Mouse (Mus musculus) frontal cortex, adult 2 months (tissue): Measurements from ENCODE around the gene Sptb. TPM values are rescaled to one million over a fixed set of nuclear protein-coding genes. Genes with fewer than 3 reads are reported as not detected.
A peak's percentile ranks its signal among the peaks of the same experiment; 100 is the strongest.

Source experiments
- DNase-seq, 2 experiments: peaks; one replicate each; pipeline ENCODE4 v3.0.0; 2022; ENCODE audit warnings: low spot score in 1 of 2; ENCODE audit errors: extremely low spot score in 1 of 2
- polyA plus RNA-seq: library from polyadenylated mRNA; depleted of rRNA; stranded (reverse); fragments of >200 nt; gene quantifications from 2 replicates; pipeline ENCODE4 v1.2.3, GENCODE M21; 2012

The Sptb gene
- polyA plus RNA-seq, 1 experiment: 33.9 TPM

- no peak for DNase-seq
These were observed 97.7 kb downstream of the Sptb start for GRCm38 (mm10) chr12:76612621-76613020.

DNA sequence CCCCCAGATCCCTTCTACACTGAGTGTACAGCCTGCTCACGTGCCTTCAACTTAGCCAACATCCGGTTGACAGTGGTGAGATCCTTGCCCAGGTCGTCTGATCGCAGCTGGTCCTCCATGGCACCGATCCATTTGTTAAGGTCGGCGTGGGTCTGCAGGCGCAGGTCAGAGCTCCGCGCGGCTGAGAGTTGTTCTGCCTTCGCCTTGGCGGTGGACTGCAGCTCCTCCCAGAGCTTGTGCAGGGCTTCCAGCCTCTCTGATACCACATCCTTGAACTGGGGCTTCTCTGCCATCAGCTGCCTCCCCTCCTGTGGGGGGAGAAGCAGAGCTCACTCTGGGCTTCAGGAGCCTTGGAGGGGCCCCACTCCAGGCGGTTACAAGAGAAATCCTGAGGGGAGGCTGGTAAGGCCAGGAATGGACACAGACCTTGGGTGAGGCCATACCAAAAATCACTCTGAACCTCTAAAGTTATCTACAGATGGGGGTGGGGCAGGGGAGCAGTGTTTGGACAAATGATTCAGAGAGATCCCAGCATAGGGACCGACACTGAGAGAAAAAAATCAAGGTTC is 101.3 kb downstream of the Sptb start:
- no peak for DNase-seq

- no peak for DNase-seq
These were observed 102.1 kb downstream of the Sptb start for GRCm38 (mm10) chr12:76608241-76608640.

DNA sequence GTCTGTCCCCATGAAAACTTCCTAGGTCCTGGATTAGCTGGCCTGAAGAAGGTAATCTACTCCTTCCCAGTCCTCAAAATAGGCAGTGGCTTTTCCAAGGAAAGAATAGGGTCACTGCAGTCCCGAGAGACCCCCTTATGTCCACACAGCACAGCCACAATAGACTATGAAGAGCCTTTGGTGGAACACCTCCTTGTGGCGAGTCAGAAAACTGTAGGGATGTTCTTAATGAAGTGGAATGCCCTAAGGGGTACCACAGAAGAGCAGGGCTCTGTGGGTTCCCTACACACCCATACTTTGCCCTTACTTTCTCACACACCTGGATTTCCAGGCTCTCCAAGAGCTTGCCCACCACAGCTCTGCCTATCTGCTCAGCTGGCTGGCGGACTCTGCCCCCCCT is 104.5 kb downstream of the Sptb start:
- no peak for DNase-seq

GRCm38 (mm10) chr12:76604546-76604945 is 105.8 kb downstream of the Sptb start:
- DNase-seq: no peak

- DNase-seq: no peak
These were observed 106.6 kb downstream of the Sptb start for GRCm38 (mm10) chr12:76603779-76604178.

GRCm38 (mm10) chr12:76598196-76598928 is 112.0 kb downstream of the Sptb start:
- no peak for DNase-seq

- no peak for DNase-seq
These were observed 112.7 kb downstream of the Sptb start for GRCm38 (mm10) chr12:76597577-76598100.

DNA sequence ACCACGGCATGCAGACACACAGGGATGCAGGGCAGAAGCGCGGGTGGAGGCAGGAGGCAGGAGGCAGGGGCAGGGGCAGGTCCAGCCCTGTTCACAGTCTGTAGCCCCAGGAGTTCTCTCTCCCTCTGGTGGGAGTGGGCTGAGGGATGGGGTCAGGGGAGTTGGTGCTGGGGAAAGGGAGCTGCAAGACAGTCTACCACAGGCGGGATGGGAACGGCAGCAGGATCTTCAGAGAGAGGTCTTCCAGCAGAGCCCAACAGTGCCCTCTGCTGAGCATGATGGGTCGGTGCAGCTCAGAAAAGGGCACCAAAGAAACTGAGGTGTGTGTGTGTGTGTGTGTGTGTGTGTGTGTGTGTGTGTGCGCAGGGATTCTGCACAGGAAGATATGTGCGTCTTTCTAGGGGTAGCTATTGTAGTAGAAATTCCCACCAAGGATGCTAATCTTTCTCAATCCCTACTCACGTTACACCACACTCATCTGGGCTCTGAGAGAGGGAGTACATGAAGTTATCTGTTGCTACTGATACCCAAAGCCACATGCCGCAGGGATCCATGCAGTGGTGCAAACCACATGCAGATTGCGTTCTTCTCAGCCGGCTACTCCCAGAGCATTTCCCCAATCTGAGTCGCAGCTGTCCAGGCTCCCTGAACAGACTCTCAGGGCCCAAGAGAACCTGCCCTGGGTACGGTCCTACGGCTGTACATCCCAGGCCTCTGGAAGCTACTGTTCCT is 113.9 kb downstream of the Sptb start:
- DNase-seq: peak; percentile 58 to 88

GRCm38 (mm10) chr12:76595830-76596229 is 114.5 kb downstream of the Sptb start:
- peak; percentile 38 to 57 for DNase-seq

DNA sequence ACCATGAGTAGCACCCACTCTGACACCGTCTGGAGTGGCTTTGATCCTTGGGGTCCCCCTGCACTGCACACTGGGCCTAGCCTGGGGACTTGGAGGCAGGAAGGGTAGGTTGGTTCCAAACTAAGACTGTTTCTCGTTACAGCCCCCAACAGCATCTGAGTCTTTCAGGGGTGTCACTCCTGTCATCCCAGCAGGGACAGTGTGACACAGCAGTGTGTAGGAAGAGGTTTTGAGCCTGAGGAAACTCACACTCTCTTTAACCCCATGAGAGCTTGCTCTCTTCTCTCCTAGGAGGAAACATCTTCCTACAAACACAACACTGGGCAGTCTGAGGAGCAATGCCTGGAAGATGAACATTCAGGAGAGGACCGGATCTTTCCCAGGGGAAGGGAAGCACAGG is 115.8 kb downstream of the Sptb start:
- no peak for DNase-seq

GRCm38 (mm10) chr12:76593839-76594322 is 116.5 kb downstream of the Sptb start:
- DNase-seq: peak; percentile 70 to 84

DNA sequence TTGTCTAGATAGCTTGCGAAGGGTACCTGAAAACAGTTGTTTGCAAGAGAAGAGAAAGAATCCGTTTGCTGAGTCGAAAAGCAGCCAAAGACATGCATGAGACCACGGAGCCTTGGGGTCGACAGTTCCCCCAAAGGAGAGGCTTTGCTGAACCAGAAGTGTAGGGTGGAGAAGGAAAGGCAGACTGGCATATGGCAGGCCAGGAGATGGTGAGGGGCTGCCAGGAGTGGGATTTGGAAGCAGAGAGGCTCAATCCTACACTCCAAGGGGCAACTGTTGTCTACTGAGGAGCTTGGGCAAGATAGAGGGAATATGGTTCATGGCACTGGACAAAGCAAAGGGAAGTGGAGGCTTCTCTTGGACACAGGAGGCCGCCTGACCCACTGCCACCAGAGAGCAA is 117.1 kb downstream of the Sptb start:
- no peak for DNase-seq

- peak in 1 of 2 experiments; percentile 71 for DNase-seq
These were observed 118.1 kb downstream of the Sptb start for GRCm38 (mm10) chr12:76592213-76592612.

DNA sequence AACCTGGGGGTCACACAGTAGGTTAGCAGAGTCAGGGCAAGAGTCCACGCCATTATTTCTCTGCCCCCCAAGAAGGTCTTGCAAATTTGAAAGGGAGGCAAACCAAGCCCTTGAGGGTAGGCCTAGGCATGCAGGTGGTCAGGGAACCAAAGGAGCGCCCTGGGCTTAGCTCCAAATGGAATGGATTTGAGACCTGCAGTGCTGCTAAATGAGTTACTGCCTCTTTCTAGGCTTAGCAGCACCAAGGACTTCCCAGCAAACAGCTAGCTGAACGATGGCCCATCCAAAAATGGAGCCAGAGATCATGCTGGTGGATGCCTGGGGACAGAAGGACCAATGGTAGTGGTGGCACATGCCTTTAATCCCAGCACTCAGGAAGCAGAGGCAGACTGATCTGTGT is 119.3 kb downstream of the Sptb start:
- DNase-seq: no peak

DNA sequence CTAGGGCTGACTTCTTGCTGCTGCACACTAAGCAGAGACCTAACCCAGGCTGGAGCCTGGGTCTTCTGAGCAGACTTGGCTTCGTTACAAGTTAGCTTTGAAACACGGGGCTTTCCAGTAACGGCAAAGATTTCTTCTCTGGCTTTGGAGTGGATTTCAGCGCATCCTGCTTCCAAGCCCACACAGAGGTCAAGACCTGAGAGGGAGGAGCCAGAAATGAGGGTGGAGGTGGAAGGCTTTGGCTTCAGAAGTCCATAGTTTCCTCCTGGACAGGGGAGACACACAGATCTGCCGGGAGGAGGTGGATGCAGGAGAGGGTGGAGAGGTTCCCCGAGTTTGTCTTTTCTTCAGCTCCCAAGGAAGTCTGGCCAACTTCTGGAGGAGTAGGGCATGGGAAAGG is 120.8 kb downstream of the Sptb start:
- DNase-seq: no peak

DNA sequence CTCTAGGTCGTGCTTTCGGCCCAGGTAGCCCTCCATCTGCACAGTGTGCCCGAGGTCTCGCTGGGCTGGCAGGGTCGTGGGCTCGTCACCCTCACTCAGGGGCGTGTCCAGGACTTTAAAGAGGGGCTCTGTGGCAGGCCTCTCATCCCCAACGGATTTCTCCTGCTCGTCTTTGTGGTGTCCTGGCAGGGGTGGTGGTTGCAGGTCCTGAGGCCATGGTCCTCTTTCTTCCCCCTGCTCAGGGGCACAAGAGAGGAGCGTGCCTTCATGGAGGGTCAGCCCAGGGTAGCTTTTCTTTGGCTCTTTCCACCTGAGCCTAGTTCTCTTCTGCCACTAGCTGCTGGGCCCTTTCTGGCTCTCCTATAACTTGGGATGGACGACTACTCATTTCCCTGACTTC is 123.0 kb downstream of the Sptb start:
- DNase-seq: no peak

DNA sequence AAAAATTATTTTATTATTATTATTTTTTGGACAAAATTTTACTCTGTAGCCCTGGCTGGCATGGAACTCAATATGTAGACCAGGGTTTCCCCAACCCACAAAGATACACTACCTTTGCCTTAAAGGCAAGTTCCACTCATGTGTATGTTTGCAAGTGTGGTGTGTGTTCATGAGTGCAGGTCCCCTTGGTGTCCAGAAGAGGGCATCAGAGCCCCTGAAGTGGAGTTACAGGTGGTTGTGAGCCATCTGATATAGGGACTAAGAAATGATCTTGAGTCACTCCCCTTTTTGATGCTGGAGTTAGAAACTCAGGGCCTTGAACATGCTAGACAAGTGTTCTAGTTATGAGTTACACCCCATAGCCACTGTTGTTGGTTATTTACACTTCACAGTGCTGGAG is 125.3 kb downstream of the Sptb start:
- DNase-seq: no peak

GRCm38 (mm10) chr12:76583454-76583853 is 126.9 kb downstream of the Sptb start:
- no peak for DNase-seq

DNA sequence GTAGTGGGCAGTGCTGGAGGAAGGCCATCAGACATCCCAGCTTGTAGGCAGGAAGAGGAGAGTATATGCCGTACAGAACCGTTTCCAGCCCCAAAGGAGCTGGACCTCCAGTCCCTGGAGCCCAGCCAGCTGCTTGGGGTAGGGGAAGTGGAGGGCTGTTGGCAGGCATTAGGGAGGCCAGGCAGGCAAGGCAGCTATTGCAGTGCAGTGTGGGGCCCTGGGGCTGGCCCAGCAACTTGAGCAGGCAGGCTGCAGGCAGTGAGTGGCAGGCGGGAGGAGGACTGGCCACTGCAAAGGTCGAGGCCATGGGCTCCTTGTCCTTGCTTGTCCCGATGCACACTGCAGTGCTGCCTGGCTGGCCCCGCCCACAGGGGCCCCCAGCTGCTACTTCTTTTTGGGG is 127.5 kb downstream of the Sptb start:
- DNase-seq: no peak

DNA sequence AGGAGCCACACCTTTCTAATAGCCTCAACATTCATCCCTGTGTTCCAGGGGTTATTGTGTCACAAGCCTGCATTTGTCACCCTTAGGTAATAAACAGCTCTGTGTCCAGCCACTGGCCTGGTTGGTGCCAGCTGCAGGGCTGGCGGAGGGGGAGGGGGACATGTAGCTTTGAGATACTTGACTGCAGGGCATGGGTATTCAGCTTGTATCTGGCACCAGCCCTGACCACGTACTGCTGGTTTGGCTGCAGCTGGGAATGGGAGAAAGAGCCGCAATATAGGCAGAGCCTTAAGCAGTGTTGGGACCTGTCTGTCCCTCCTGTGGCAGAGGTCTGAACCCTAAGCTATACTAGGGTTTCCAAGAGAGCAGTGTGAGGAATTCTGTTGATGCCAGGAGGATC is 128.2 kb downstream of the Sptb start:
- DNase-seq: no peak
